Mouse (Mus musculus): ENCODE measurements at regions not wholly inside any gene's neighbourhood (a gene's known extent, or its start where the extent isn't known, plus 50 kb on each side); places are given as distances from the start of the nearest gene placed in this dataset.

DNA sequence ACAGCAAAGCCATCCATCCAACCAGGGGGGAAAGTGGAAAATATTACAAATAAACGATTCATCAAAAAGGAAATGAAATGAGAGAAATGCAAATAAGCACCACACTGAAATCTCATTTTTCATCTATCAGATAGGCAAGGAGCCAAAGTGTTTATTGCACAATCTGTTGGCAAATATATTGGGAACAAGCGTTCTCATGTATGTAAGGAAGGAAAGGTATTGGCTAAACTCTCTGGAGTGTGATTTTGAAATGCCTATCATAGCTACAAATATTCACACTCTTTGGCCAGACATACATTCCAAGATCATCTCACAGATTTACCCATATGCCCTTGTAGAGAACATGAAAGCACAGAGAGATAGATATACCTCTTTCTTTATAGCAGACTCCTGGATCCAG lies 90.6 kb upstream of the Ppp1r12a start:
- WGBS = 79% methylated on average over 2 of the region's 2 CpGs
- H3K4me2 ChIP-seq = no peak overlapping the region
- H3K27ac ChIP-seq = no peak overlapping the region
- no peaks in the 10 kb centered on the region for H3K36me3 ChIP-seq (replicated peaks)
- H3K27me3 ChIP-seq (replicated peaks) = no peaks in the 10 kb centered on the region
- 0 out of 2 replicates have a peak, but pooled peaks cover 5% of the 10 kb centered on the region for H3K4me1 ChIP-seq
- H3K9me3 ChIP-seq = no peaks in the 10 kb centered on the region
- H3K9ac ChIP-seq = no peak overlapping the region
- ATAC-seq (replicated peaks) = no peak
- no peak overlapping the region for H3K4me3 ChIP-seq

DNA sequence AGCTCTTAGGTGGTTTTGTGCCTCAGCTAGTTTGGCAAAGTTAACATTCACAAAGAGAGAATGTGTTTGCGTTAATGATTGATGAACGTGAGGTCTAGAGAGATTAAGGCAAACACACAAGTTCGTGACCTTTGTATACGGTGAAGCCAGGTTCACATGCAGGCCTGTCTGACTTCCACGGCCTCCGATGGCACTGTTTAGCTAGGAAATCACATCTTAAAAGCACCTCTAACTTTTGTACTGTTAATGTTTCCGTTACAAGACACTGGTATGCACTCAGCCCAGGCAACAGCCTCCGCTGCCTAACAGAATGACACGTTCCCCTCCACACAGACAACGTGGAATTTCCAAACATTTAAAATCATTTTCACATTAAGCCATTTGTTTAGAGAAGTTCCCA lies 94.3 kb upstream of the Ppp1r12a start:
- no peak for ATAC-seq (replicated peaks)
- no peak overlapping the region for H3K4me3 ChIP-seq
- no peaks in the 10 kb centered on the region for H3K36me3 ChIP-seq (replicated peaks)
- no peak overlapping the region for H3K27ac ChIP-seq
- no peak overlapping the region for H3K4me2 ChIP-seq
- no peaks in the 10 kb centered on the region for H3K4me1 ChIP-seq
- no peaks in the 10 kb centered on the region for H3K9me3 ChIP-seq
- 86% methylated on average over 10 of the region's 10 CpGs for whole genome bisulfite sequencing
- no peaks in the 10 kb centered on the region for H3K27me3 ChIP-seq (replicated peaks)
- H3K9ac ChIP-seq = no peak overlapping the region

DNA sequence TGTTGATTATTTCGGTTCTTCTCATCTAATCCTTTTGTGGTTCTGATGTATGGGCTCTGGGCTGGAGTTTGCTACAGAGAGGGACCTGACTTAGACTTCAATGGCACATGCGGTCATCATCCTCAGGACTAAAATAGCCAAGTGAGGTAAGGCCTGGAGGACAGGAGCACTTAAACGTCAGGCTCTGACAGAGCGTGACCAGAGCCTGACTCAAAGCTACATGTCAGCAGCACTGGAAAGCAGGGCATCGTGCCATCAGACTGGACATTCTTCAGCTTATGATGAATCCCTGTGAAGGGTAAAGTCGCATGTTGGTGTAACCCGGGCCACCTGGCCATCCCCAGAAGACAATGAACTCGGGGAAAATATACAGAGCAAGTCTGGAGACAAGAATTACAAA lies 95.8 kb upstream of the Ppp1r12a start:
- Histone ChIP-seq H3K36me3 (replicated peaks) (no peaks in the 10 kb centered on the region), H3K9ac (no peak overlapping the region), H3K4me3 (no peak overlapping the region), H3K4me2 (no peak overlapping the region), H3K27me3 (replicated peaks) (no peaks in the 10 kb centered on the region), H3K4me1 (no peaks in the 10 kb centered on the region), H3K9me3 (no peaks in the 10 kb centered on the region), H3K27ac (no peak overlapping the region)
- 82% methylated on average over 8 of the region's 8 CpGs for WGBS
- ATAC-seq (replicated peaks) = no peak

DNA sequence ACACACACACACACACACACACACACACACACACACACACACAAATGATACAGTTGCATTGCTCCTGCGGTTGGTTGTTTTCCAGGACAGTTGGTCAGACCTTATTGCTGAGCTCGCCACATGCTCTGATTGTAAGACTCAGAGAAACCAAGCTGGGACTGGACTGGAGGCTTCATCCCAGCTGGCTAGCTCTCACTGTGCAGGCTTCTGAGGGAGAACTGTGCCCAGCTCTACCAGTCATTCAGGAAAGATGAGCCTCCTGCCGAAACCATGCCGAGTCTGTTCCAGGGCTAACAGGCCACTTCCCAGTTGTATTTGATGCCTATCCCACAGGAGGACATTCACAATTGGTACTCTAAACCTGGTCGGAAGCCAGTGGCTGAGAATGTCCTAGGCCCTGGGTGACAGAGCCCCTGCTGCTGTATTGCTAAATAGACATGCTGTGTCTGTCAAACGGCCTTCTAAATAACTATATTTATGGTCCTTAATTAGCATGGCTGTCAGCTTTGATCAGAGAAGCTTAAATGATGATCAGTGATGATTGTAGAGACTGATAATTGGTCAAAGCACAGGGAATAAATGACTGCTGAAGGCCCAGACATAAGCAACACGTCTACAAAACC lies 100.1 kb upstream of the Ppp1r12a start:
- H3K4me2 ChIP-seq = no peak overlapping the region
- no peaks in the 10 kb centered on the region for H3K9me3 ChIP-seq
- H3K27me3 ChIP-seq (replicated peaks) = no peaks in the 10 kb centered on the region
- H3K4me1 ChIP-seq = no peaks in the 10 kb centered on the region
- no peak overlapping the region for H3K27ac ChIP-seq
- WGBS = 50% methylated on average over 7 of the region's 7 CpGs
- no peak for ATAC-seq (replicated peaks)
- no peak overlapping the region for H3K9ac ChIP-seq
- H3K4me3 ChIP-seq = no peak overlapping the region
- H3K36me3 ChIP-seq (replicated peaks) = no peaks in the 10 kb centered on the region

DNA sequence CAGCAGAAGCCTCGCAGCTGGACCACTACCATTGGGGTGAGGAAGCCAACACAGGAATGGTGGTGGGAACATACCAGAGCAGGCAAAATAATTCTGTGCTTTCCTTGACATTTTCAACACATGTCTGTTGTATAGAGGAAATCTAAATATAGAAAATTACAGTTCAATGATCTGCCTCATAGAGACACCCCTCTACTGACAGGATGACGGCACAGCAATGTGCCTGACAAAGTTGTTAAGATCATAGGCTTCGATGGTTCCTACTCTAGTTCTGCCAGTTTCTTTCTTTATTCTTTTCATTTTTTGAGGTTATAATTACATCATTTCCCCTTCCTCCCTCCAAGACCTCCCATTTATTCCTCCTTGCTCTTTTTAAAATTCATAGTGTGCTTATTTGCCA lies 101.4 kb upstream of the Ppp1r12a start:
- ATAC-seq (replicated peaks) = no peak
- Histone ChIP-seq H3K27ac (no peak overlapping the region), H3K4me3 (no peak overlapping the region), H3K27me3 (replicated peaks) (no peaks in the 10 kb centered on the region), H3K4me2 (no peak overlapping the region), H3K36me3 (replicated peaks) (no peaks in the 10 kb centered on the region), H3K9me3 (no peaks in the 10 kb centered on the region), H3K9ac (no peak overlapping the region), H3K4me1 (no peaks in the 10 kb centered on the region)
- WGBS = 84% methylated on average over 3 of the region's 3 CpGs

DNA sequence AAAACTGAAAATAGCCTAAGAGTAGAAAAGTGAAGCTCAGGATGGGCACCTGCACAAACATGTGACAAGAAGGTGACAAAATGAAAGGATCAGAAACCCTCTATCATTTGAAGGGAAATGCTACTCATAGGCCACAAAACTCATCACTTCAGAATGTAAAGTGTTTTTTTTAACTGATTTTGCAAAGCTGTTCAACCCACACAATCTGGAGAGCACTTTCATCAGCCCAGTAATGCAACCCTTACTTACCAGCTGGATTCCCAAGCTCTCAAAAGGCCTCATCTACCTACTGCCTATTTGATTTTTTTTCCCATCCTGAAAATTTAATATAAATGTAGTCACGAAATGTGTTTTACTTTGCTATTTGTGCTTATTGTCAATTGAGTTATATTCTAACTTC lies 110.4 kb upstream of the Ppp1r12a start:
- no peaks in the 10 kb centered on the region for H3K4me1 ChIP-seq
- H3K9ac ChIP-seq = no peak overlapping the region
- H3K27me3 ChIP-seq (replicated peaks) = no peaks in the 10 kb centered on the region
- H3K27ac ChIP-seq = no peak overlapping the region
- no peak overlapping the region for H3K4me2 ChIP-seq
- no peaks in the 10 kb centered on the region for H3K9me3 ChIP-seq
- no peak for ATAC-seq (replicated peaks)
- 100% methylated on average over 1 of the region's 1 CpGs for WGBS
- H3K4me3 ChIP-seq = no peak overlapping the region
- H3K36me3 ChIP-seq (replicated peaks) = no peaks in the 10 kb centered on the region

DNA sequence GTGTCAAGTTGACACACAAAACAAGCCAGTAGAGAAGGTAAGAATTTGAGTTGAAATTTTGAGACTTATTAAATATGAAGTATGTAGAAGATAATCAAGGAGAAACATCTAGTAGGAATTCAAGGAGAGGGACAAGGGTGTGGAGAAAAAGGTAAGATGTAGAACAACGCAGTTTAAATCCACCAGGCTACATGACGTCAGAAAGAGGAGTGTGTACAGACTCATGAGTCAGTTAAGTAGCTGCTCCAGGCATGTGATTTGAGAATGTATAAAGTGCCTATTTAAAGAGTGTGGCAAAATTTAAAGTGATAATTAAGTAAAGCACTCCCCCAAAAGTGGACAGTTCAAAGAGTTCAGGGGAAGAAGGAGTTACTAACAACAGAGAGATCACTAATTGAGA lies 113.6 kb upstream of the Ppp1r12a start:
- no peaks in the 10 kb centered on the region for H3K27me3 ChIP-seq (replicated peaks)
- 88% methylated on average over 2 of the region's 2 CpGs for WGBS
- no peak overlapping the region for H3K4me3 ChIP-seq

GRCm38 (mm10) chr10:108043519-108043918 lies 118.5 kb upstream of the Ppp1r12a start:
- no peak overlapping the region for H3K4me2 ChIP-seq
- H3K27ac ChIP-seq = no peak overlapping the region
- no peak for ATAC-seq (replicated peaks)
- WGBS = 83% methylated on average over 2 of the region's 2 CpGs
- H3K9ac ChIP-seq = no peak overlapping the region
- H3K4me1 ChIP-seq = no peaks in the 10 kb centered on the region
- no peaks in the 10 kb centered on the region for H3K36me3 ChIP-seq (replicated peaks)
- H3K9me3 ChIP-seq = no peaks in the 10 kb centered on the region
- H3K4me3 ChIP-seq = no peak overlapping the region
- H3K27me3 ChIP-seq (replicated peaks) = no peaks in the 10 kb centered on the region

More for the DNA sequence above, 113.6 kb upstream of the Ppp1r12a start:
- no peaks in the 10 kb centered on the region for H3K36me3 ChIP-seq (replicated peaks)
- no peak overlapping the region for H3K27ac ChIP-seq
- no peaks in the 10 kb centered on the region for H3K4me1 ChIP-seq
- H3K4me2 ChIP-seq = no peak overlapping the region
- no peak overlapping the region for H3K9ac ChIP-seq
- ATAC-seq (replicated peaks) = no peak
- H3K9me3 ChIP-seq = no peaks in the 10 kb centered on the region

DNA sequence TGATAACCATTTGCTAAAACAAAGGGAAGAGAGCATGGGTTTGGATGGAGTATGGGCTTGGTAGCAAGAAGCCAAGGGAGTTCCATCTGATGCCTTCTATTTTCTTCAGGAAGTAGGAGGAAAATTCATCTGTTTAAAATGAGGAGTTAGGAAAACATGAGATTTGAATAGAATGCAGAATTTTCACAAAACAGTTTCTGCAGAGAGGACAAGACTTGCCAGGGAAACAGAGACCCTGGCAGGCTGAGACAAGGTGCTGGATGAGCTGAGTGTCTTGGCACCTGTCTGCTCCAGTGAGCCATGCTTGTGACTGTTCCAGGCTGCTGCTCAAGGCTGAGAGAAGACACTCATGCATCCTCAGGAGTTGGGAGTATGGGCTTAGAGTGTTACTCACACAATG lies 122.0 kb upstream of the Ppp1r12a start:
- no peaks in the 10 kb centered on the region for H3K27me3 ChIP-seq (replicated peaks)
- H3K4me1 ChIP-seq = peaks cover 7% of the 10 kb centered on the region; the same call in 1 of the 2 replicates
- H3K9me3 ChIP-seq = no peaks in the 10 kb centered on the region
- no peak overlapping the region for H3K4me3 ChIP-seq
- H3K36me3 ChIP-seq (replicated peaks) = no peaks in the 10 kb centered on the region
- H3K9ac ChIP-seq = no peak overlapping the region
- no peak for ATAC-seq (replicated peaks)
- no peak overlapping the region for H3K27ac ChIP-seq
- H3K4me2 ChIP-seq = no peak overlapping the region

GRCm38 (mm10) chr10:108036486-108037109 lies 124.7 kb upstream of the Otogl start:
- no peaks in the 10 kb centered on the region for H3K36me3 ChIP-seq (replicated peaks)
- WGBS = 27% methylated on average over 3 of the region's 3 CpGs
- no peak overlapping the region for H3K9ac ChIP-seq
- H3K4me2 ChIP-seq = no peak overlapping the region
- no peaks in the 10 kb centered on the region for H3K9me3 ChIP-seq
- ATAC-seq (replicated peaks) = peak; percentile 95
- H3K4me1 ChIP-seq = peaks cover 7% of the 10 kb centered on the region; the same call in 1 of the 2 replicates
- no peak overlapping the region for H3K4me3 ChIP-seq
- H3K27ac ChIP-seq = peak overlapping the region; percentile 55
- H3K27me3 ChIP-seq (replicated peaks) = no peaks in the 10 kb centered on the region

- Histone ChIP-seq H3K27me3 (replicated peaks) (no peaks in the 10 kb centered on the region), H3K9me3 (no peaks in the 10 kb centered on the region), H3K27ac (no peak overlapping the region), H3K4me3 (no peak overlapping the region), H3K36me3 (replicated peaks) (no peaks in the 10 kb centered on the region), H3K4me1 (peaks cover 7% of the 10 kb centered on the region; the same call in 1 of the 2 replicates), H3K4me2 (no peak overlapping the region), H3K9ac (no peak overlapping the region)
- WGBS = 91% methylated on average over 3 of the region's 3 CpGs
- no peak for ATAC-seq (replicated peaks)
These were observed 122.1 kb upstream of the Otogl start for GRCm38 (mm10) chr10:108034068-108034467.

GRCm38 (mm10) chr10:108033317-108033795 lies 121.4 kb upstream of the Otogl start:
- H3K36me3 ChIP-seq (replicated peaks) = no peaks in the 10 kb centered on the region
- H3K4me3 ChIP-seq = no peak overlapping the region
- no peak for ATAC-seq (replicated peaks)
- no peak overlapping the region for H3K9ac ChIP-seq
- H3K4me1 ChIP-seq = peaks cover 7% of the 10 kb centered on the region; the same call in 1 of the 2 replicates
- H3K27me3 ChIP-seq (replicated peaks) = no peaks in the 10 kb centered on the region
- H3K4me2 ChIP-seq = no peak overlapping the region
- no peak overlapping the region for H3K27ac ChIP-seq
- 100% methylated on average over 1 of the region's 1 CpGs for WGBS
- H3K9me3 ChIP-seq = no peaks in the 10 kb centered on the region

- Histone ChIP-seq H3K4me2 (no peak overlapping the region), H3K4me3 (no peak overlapping the region), H3K27me3 (replicated peaks) (no peaks in the 10 kb centered on the region), H3K27ac (no peak overlapping the region), H3K4me1 (no peaks in the 10 kb centered on the region), H3K36me3 (replicated peaks) (no peaks in the 10 kb centered on the region), H3K9me3 (no peaks in the 10 kb centered on the region), H3K9ac (no peak overlapping the region)
- no peak for ATAC-seq (replicated peaks)
- WGBS = 73% methylated on average over 2 of the region's 2 CpGs
These were observed 115.6 kb upstream of the Otogl start for GRCm38 (mm10) chr10:108027506-108027905.
